Mouse (Mus musculus): ENCODE data around the gene Slc23a2.

The Slc23a2 gene

DNA sequence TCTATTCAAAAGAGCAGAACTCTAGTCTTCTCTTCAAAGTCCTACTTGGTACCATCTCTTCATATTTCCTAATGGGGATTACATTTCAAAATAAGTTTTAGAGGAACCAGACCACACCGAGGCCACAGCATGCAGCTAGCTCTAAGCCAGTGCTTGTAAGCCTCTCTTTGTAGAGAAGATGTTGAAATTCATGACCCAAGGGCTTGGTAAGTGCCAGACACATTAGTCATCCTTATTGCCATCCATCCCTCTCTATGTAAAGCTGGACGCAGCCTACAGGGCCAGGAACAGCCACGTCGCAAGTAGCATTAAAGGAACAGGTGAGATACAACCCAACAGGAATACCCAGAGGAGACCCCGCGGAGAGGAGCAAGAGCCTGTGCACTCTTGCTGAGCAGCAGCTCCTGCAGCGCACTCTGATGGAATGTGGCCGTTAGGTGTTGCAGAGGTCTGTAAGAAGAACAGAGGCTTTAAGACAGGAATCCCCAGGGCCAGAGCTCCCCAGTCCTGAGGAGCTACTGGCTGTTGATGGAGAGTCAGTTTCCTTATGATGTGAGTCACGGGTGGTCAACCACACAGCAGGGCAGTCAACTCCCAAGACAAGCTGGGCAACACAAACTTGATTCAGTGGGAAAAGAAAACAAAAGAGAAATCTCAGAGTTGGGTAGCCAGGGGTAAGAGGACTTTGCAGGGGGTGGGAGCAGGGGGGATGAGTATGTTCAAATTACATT lies 45.8 kb downstream of the Slc23a2 start:
- DNase-seq (ENCODE audit: low spot score in 2 of 2): no peak

DNA sequence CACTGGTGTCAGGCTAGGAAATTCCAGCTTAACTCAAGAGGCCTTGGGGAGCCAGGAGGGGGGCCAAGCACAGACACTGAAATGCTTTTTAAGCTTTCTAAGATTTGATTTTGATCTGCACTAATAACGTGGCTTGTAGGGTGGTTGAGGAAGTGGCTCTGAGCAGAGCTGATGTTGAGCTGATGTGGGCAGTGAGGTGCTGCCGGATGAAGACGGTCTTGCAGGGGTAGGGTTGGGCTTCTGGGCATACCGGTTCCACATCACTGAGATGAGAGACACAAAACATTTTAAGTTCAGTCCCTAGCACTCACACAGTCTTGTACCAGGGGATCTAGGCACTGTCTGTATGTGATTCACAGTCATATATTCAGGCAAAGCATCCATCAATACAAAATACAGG lies 46.5 kb downstream of the Slc23a2 start:
- DNase-seq (ENCODE audit: low spot score in 2 of 2): no peak

DNA sequence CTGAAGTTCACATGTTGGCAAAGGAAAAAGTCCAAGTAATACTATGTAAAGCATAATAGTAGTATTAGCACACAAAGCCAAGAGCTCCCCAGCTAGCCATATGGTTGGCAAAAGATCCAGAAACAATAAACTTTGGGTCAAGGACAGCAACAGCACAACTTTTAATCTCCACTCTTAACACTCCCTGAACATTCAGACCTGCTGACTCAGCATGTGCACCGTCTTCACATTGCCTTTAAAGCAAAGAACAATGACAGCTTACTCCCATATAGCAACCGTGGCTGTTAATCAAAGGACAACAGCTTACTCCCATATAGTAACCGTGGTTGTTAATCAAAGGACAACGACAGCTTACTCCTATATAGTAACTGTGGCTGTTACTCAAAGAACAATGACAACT lies 48.3 kb downstream of the Slc23a2 start:
- DNase-seq (ENCODE audit: low spot score in 2 of 2): no peak

DNA sequence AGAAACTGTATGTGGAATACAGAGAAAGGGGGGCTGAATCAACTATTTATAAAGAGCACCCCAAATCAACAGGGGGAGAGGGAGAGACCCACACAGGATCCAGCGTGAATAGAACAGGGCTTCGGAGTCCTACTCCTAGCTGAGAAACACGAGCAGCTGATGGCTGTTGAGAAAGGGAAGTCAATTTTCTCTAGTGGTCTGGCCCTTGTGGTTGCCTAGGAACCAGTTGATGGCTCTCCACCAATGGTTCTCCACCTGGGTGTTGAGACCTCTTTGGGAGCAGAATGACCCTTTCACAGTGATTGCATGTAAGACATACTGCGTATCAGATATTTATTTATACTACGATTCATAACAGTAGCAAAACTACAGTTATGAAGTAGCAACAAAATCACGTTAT lies 49.1 kb downstream of the Slc23a2 start:
- no peak for DNase-seq (ENCODE audit: low spot score in 2 of 2)

DNA sequence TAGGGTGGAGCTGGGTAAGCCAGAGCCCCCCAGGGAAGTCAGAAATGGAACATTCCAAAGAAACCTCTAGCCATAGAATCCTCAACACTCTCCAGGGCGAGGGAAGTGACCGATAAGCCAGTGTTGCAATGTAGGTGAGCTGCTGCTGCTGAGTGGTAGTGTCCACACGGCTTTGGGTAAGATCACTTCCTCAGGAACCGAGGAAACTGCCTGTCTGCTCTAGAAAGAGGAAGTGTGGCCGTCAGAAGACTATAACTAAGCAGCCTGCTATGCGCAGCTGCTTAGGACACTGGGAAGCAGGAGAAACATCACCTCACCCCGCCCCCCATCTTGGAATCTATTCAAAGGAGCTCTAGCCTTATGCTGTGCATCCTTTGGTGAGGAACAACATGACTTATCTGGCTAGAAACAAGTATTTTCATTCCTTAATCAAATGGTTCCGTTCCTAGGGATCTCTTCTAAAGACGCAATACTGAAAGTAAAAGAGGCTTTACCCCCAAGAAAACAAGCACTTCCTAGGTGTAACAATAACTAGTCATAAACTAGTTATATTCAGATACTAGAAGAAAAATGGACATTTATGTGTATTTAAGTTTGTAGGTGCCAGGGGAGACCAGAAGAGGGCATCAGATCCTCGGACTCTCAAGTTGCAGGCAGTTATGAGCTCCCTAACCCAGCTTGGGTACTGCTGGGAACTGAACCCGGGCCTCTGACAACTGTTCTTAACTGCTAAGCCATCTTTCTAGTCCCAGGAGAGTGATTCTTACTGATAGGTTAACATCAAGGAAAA lies 50.3 kb downstream of the Slc23a2 start:
- DNase-seq (ENCODE audit: low spot score in 2 of 2): no peak

DNA sequence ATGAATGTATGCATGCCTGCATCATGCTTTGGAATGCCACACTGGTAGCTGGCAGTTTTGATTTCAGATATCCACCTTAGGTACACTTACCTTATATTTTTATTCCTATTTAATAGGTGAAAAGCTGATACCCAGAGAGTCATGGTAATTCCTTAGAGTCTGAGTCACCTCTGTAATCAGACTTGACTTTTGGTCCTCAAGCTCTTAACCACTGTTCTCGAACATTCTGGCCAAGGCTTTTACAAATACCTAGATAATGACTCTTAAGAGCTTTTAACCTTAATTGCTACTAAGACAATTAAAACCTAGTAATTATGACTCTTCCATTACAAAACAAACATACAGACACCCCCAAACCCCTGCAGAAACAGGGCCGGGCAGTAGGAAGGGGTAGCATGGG lies 51.2 kb downstream of the Slc23a2 start:
- DNase-seq (ENCODE audit: low spot score in 2 of 2): no peak

DNA sequence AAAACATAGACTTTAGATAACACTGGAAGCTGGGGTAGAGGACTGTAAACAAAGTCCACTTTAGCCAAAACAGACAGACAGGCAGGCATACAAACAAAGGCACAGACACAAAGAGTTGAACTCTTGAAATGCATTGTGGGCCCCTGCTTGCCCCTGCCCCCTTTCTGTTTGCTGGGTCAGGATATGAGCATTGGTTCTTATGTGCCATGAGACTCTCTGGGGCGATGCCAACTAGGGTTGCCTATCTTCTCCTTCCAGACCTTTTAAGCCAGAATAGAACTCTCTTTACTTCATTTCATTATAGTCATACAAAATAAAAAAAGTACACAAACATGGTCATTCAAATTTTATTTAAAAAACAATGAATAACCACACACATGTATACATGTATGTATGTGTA lies 51.6 kb downstream of the Slc23a2 start:
- DNase-seq (ENCODE audit: low spot score in 2 of 2): no peak

DNA sequence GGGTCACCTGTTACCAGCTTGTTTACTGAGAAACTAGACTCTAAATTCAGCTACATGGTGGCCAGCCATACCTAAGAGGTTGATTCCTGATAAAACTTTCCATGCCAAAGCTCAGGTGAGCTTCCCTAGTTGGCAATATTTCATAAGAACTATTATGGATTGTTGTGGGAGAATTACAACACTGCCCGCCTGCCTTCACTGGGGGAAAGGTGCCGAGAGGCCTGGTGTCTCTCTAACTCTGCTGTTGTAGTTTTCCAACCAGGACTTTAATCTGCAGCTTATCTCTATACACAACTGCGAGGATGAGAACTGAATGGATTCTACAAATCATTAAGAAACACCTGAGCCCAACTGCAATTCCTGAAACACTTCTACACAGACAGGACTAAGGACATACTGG lies 52.2 kb downstream of the Slc23a2 start:
- DNase-seq (ENCODE audit: low spot score in 2 of 2): no peak

DNA sequence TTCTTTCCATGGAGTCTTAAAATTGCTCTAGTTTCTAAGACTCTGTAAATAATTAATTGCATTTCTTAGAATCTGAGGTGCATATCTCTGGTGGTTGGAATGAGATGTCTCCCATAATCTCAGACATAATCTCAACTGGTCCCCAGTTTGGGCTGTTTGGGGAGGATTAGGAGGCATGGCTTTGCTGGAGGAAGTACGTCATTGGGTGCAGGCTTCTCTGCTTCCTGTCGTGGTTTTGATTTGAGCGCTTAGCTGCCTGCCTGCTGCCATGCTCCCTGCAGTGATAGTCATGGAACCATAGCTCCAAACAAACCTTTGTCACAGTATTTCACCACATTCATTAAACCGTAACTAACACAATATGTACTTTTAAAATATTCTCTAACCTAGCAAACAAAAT lies 53.2 kb downstream of the Slc23a2 start:
- no peak for DNase-seq (ENCODE audit: low spot score in 2 of 2)

DNA sequence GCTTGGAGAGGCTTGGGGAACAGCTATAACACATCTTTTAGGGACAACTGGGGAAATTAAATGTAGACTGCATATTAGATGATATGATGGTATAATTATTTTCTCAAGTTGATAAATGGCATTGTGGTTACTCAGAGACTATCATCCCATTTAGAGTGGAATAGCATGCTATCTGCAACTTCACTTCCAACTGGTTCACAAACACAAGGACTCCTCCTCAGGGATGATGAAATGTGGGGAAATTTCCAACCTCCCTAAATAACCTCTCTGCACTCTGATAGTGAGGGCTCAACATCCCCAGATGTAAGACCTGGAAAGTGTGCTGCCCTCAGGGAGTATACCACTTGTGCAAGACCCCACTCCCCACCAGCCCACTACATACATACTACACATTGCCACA lies 60.1 kb downstream of the Slc23a2 start:
- no peak for DNase-seq (ENCODE audit: low spot score in 2 of 2)

DNA sequence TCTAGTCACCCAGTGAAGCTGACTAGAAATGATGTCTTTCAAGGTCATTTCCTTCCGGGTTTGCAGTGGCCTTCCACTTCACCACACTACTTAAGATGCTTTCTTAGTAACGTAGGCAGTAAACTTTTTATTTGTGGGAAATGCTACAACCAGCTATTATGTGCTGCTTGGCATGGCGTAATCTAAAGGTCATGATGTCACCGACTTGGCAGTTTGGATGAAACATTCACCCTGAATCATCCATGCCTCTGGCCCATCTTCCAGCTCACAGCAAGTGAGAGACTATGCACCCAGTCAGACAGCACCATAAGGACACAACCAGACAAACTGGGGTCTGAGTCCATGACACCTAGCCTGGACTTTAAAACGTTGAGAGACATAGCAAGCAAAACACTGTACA lies 60.5 kb downstream of the Slc23a2 start:
- DNase-seq (ENCODE audit: low spot score in 2 of 2): no peak

DNA sequence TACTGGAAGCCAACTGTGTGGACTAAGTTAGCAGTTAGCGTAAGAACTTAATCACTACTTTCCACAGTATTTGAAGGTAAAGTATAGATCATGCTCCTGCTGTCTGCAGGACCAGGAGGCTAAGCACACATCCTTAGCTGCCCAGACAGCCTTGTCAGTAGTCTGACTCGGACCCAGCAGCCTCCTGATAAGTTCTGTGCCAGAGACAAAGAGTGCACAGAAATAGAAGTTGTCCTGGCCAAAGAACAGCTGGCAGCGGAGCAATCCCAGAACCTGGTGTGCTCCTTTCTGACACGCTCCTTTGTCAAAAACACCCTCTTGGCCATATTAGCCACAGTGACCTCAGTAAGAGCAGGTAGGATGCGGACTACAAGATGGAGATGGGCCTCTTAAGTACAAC lies 65.8 kb downstream of the Slc23a2 start:
- DNase-seq (ENCODE audit: low spot score in 2 of 2): no peak

DNA sequence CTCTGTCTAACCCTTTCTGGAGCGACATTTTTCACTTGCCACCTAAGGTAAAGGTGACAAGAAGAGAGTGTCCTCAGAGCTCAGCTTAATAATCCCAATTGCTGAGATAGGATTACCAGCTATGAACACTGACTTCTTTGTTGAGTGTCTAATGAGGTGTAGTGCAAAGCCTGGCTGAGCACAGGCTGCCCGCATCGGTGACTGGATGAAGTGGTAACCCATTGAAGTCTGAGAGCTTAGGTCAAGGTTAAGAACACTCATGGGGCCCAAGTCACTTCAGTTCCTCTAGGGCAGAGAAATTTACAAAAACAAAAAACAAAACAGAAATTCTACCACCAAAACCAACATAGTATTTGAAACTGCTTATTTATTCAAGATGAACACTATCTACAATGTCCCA lies 71.9 kb downstream of the Slc23a2 start:
- no peak for DNase-seq (ENCODE audit: low spot score in 2 of 2)

DNA sequence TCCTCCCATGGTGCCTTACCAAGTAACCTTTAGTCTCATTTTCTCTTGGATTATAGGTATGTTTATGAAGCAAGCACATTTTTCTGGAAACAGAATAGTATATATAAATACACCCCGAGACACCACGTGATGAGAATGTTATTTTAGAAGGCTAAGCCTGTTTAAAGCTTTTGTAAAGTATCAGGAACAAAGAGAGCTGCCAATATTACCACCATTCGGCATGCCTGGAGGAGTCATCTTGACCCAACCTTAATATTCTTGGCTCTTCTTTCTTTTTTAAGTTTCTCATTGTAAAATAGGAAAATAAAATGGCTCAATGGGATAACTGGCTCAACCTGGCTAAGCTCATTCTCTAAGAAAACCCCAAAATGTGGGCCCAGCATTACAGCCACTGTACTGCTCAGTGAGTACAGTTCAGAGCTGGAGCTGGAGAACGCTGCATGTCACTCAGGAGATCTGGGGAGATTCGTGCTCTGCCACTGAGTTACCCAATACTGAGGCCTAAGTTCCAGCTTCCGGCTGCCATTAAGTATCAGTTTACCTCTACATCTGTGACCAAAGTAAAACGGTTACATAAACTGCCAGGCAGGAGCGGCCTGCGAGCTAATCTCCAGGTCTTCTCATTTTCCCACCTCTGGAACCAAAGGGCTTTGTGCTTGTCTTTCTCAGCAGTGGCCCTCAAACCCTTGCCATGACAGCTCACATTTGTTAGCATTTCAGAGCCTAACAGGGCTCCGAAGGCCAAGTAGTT lies 74.7 kb downstream of the Slc23a2 start:
- no peak for DNase-seq (ENCODE audit: low spot score in 2 of 2)

DNA sequence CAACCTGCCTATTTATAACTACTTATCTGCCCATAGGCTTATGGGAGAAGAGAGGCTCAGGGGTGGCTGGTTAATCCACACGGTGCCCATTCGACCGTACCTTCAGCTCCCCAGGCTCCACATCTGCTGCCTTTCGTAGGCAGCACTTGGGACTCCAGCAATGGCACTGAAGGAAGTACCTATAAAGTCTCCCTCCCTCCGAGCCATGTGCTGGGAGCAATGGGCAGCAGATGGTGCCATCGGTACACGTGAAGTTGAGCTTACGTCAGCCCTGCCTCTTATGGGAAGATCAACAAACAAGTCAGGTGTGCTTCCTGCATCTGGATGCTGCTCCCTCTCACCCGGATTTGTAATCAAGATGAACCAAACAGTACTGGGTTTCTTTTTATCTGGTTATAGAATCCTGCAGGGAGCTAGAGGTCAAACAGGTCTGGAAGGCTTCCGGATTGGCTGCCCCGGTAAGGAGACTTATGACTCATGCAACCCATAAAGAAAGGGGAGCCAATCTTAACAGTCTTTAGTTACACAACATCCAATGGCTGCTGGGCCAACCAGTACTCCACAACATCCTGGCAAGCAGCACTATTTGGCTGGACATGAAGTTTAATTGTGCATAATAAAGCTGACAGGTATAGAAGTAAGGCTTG lies 80.6 kb downstream of the Slc23a2 start:
- DNase-seq (ENCODE audit: low spot score in 2 of 2): no peak

DNA sequence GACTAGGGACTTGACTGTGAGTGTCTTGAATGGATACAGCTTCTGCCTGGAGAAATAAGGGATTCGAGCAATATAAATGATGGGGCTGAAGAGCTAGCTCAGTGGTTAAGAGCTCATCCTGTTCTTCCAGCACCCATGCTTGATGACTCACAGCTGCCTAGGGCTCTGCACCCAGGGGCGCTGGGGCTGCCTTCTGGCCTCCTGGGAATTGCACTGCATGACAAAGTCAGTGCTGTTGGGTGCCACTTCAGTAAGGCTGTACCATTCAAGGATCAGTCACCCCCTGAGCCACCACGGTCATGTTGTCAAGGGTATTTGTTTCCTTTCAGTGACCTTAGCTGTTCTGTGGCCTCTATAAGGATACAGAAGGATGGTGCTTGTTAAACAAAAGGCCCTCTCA lies 81.1 kb downstream of the Slc23a2 start:
- DNase-seq (ENCODE audit: low spot score in 2 of 2): no peak

DNA sequence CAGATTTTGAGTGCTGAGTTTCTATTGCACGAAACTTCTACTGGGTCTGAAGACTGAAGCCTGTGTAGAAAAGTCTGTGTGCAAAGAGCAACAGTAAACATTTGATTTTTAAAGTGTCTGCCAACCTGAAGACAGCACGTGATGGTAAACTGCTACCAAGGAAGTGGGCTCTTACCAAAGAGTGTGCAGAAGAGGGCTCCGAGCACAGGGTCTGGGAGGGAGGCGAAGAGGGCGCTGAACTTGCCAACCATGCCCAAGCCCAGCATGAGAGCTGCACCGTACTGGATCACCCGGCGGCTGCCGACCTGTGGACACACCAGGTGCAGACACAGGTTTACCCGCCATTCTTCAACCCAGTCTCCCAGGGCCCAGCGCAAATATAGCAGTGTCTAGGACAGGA lies 83.0 kb downstream of the Slc23a2 start:
- DNase-seq (ENCODE audit: low spot score in 2 of 2): no peak

DNA sequence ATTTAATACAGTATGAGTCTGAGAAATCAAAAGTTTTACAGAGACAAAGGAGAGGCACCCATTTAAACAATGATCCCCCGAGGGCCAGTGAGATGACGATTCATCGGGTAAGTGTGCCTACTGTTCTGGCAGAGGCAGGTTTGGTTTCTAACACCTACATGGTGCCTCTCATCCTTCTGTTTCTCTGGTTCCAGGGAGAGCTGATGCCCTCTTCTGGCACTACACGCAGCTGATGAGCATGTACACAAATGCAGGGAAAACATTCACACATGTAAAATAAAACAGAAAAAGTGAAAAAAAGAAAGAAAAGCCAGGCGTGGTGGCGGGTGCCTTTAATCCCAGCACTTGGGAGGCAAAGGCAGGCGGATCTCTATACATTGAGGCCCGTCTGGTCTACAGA lies 85.0 kb downstream of the Slc23a2 start:
- no peak for DNase-seq (ENCODE audit: low spot score in 2 of 2)

DNA sequence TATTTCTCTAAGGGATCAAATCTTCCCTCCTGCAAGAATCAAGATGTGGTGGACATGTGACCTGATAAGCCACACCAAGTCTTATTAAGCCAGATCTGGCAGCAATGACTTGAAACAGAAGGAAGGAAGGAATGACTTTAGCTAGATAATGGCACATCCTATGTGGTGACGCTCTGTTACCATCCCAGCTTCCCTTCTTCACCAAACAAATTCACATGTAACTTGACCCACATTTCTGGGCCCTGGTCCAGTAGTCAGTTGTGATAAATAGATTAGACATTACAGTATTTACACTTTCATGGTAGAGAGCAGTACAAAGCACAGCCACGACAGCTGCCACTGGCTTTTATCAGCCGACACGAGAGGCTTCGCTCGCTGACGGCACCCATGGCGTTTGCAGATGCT lies 89.6 kb downstream of the Slc23a2 start:
- DNase-seq (ENCODE audit: low spot score in 2 of 2): no peak

DNA sequence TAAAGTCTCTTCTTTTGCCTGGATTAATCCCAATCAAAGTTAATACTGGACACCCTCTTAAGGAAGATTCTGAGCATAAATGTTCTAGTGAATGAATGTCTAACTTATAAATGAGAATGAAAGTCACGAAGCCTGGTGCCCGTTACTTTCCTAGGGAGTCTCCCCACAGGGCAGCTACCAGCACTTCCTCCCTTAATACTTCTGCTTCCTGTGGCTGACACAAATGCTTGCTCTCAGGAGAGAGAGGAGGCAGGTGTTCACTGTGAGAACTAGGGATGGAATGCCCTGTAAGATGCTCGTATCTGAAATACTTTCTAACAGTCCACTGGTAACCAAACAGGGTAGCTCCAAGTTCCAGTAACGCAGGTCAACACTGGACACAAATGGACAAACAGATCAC lies 91.1 kb downstream of the Slc23a2 start:
- DNase-seq (ENCODE audit: low spot score in 2 of 2): no peak

DNA sequence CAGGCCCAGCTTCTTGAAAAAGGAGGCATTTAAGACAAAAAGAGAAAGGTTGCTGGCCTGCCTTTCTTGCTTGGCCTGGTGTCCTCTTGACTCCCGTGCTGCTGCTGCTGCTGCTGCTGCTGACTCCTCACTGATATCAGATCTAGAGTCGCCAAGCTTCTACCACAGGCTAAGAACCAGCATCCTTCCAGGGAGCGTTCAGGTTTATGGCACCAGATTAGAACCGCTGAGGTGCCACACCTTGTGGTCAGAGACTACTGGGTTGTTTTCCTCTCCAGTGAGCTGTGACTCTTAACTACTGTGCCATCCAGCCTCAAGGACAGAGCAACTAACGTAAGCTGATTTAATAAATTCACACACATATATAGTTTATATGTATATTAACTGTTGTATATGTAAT lies 93.1 kb downstream of the Slc23a2 start:
- DNase-seq (ENCODE audit: low spot score in 2 of 2): no peak

DNA sequence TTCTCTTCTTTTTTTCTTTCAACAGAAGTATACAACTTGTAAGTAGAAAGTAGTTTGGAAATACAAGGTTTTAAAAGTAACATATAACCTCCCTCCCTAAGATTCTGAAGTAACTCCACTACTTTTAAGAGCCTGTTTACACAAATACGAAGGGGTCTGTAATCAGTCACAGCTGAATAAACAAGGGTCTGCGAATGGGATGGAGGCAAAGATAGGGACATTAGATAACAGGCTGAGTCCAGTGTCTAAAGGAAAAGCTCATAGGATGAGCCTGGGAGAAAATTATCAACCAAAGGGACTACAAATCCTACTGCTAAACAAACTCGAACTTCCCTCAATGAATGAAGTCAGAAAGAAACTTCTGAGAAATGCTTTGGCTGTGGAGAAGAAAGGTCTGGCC lies 95.0 kb downstream of the Slc23a2 start:
- DNase-seq (ENCODE audit: low spot score in 2 of 2): no peak

Measured in frontal cortex, postnatal 10 days (tissue).